Mouse (Mus musculus) C2C12 (cell line): ENCODE data around the gene Pigl. TPM values are rescaled to one million over a fixed set of nuclear protein-coding genes. Genes with fewer than 3 reads are reported as not detected.

ENCODE experiments used
- H3K27me3 ChIP-seq: one replicate; pipeline ENCODE4 v1.6.1; 2011; ENCODE audit not compliant: control insufficient read depth, insufficient read depth, insufficient read length
- H3K36me3 ChIP-seq: one replicate; pipeline ENCODE4 v1.6.1; 2011; ENCODE audit not compliant: control insufficient read depth, insufficient read depth
- H3K4me3 ChIP-seq: one replicate; pipeline ENCODE4 v1.5.1; 2011; ENCODE audit warnings: mild to moderate bottlenecking, control low read depth; ENCODE audit not compliant: poor library complexity, insufficient read depth, severe bottlenecking
- H3K79me2 ChIP-seq: one replicate; pipeline ENCODE4 v1.6.1; 2011; ENCODE audit not compliant: control insufficient read depth, insufficient read depth
- H3K79me3 ChIP-seq: one replicate; pipeline ENCODE4 v1.6.1; 2011; ENCODE audit warnings: low read depth, control low read depth
- H3ac ChIP-seq: one replicate; pipeline ENCODE3; 2011; ENCODE audit warnings: low read depth; ENCODE audit not compliant: control insufficient read depth, insufficient read length
- CEBPB ChIP-seq: IDR thresholded peaks from one replicate; pipeline ENCODE4 v1.6.1; 2011; ENCODE audit warnings: low read depth, mild to moderate bottlenecking, control low read depth, moderate library complexity
- CTCF ChIP-seq: IDR thresholded peaks from one replicate; pipeline ENCODE4 v1.5.1; 2011; ENCODE audit not compliant: control insufficient read depth, insufficient read depth, insufficient read length
- FOSL1 ChIP-seq: IDR thresholded peaks from one replicate; pipeline ENCODE4 v1.8.0; 2011; ENCODE audit warnings: mild to moderate bottlenecking, low read length; ENCODE audit not compliant: poor library complexity, insufficient read depth, severe bottlenecking
- MAX ChIP-seq: IDR thresholded peaks from one replicate; pipeline ENCODE4 v1.6.1; 2011; ENCODE audit warnings: mild to moderate bottlenecking, control low read depth
- MYOD1 ChIP-seq: IDR thresholded peaks from one replicate; pipeline ENCODE4 v1.6.1; 2011; ENCODE audit warnings: low read depth; ENCODE audit not compliant: control insufficient read depth, insufficient read length
- MYOG ChIP-seq: IDR thresholded peaks from one replicate; pipeline ENCODE4 v1.6.1; 2011; ENCODE audit not compliant: control insufficient read depth, insufficient read length; ENCODE audit errors: extremely low read depth
- USF1 ChIP-seq: IDR thresholded peaks from one replicate; pipeline ENCODE4 v1.6.1; 2011; ENCODE audit warnings: low read depth, mild to moderate bottlenecking, control low read depth, moderate library complexity
- polyA plus RNA-seq: library from polyadenylated mRNA; unstranded; fragments of >200 nt; fragmentation: generic; extraction: Trizol; gene quantifications from one replicate; pipeline ENCODE4 v1.2.1, GENCODE M21; 2012; ENCODE audit warnings: missing spikeins

Gene Pigl
- polyA plus RNA-seq, 1 experiment = 4.5 TPM

- Histone ChIP-seq H3K4me3 (no peak overlapping the region), H3ac (no peak overlapping the region), H3K79me2 (no peaks in the 10 kb centered on the region), H3K79me3 (no peaks in the 10 kb centered on the region), H3K36me3 (no peaks in the 10 kb centered on the region), H3K27me3 (no peaks in the 10 kb centered on the region)
- TF ChIP-seq MYOD1 = no peak
- no peak for TF ChIP-seq MYOG
- no peak for TF ChIP-seq USF1
- TF ChIP-seq MAX = no peak
- no peak for TF ChIP-seq CEBPB
- TF ChIP-seq CTCF = no peak
- no peak for TF ChIP-seq FOSL1
Observed at GRCm38 (mm10) chr11:62473516-62473915, 15.3 kb downstream of the Pigl start.

DNA sequence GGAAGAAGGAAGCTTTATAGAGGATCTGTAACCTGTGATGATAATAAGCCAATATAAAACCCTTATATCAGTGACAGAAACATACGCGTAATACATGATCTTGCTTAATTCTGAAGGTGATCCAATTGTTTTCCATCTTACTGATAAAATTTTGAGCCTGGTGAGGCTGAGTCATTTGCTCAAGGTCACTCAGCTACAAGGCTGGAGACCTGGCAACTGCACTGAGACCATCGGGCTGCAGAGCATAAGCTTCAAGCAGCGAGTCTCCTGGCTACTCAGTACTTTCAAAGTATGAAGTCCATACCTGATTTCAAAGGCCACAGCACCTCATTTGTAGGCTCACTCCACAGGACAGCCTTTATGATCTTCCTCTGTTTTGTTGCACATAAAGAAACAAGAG is 17.9 kb downstream of the Pigl start:
- TF ChIP-seq MYOG (no peak), FOSL1 (no peak), USF1 (no peak), CTCF (no peak), CEBPB (no peak), MYOD1 (no peak), MAX (no peak)
- Histone ChIP-seq H3K4me3 (no peak overlapping the region), H3ac (no peak overlapping the region), H3K79me3 (no peaks in the 10 kb centered on the region), H3K27me3 (no peaks in the 10 kb centered on the region), H3K79me2 (no peaks in the 10 kb centered on the region), H3K36me3 (no peaks in the 10 kb centered on the region)

DNA sequence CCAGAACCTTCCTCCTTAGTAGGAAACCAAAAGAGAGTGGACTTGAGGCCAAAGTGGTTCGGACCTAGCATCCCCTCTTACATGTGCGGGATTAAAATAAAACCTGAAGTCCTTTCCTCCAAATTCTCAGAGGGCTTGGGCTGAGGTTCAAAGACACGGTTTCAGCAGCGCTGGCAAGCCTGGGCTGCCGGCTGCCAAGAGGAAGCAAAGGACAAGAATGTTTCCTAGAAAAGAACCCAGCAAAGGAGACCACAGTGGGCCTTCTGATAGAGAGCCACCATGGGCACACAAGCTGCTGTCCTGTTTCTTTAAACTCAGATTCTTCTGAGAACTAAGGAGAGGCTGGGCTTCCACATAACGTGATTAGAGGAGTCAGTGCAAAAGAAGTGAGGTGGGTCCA is 20.7 kb downstream of the Pigl start:
- TF ChIP-seq MAX (no peak), FOSL1 (no peak), MYOG (no peak), CEBPB (no peak)
- Histone ChIP-seq H3ac (no peak overlapping the region), H3K27me3 (no peaks in the 10 kb centered on the region), H3K79me3 (no peaks in the 10 kb centered on the region), H3K36me3 (no peaks in the 10 kb centered on the region), H3K79me2 (no peaks in the 10 kb centered on the region), H3K4me3 (no peak overlapping the region)

DNA sequence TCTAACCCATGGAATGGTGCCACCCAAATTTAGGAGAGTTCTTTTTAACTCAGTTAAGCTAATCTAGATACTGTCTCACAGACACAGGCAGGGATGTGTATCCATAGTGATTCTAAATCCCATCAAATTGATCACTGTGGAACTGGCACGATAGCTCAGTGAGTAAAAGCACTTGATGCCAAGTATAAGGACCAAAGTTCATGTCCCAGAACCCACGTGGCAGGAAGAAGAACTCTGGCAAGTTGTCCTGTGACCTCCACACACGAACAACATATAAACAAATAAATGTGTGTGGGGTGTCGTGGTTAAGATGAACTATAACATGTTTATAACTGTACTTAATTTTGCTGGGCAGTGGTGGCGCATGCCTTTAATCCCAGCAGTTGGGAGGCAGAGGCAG is 21.3 kb downstream of the Pigl start:
- no peaks in the 10 kb centered on the region for H3K79me3 ChIP-seq
- no peaks in the 10 kb centered on the region for H3K36me3 ChIP-seq
- H3K4me3 ChIP-seq = no peak overlapping the region
- H3K27me3 ChIP-seq = no peaks in the 10 kb centered on the region
- no peak for TF ChIP-seq USF1
- no peak for TF ChIP-seq FOSL1
- no peak for TF ChIP-seq MYOD1
- no peak for TF ChIP-seq CTCF
- no peak for TF ChIP-seq MYOG
- TF ChIP-seq MAX = no peak
- no peak for TF ChIP-seq CEBPB
- H3ac ChIP-seq = no peak overlapping the region
- H3K79me2 ChIP-seq = no peaks in the 10 kb centered on the region

DNA sequence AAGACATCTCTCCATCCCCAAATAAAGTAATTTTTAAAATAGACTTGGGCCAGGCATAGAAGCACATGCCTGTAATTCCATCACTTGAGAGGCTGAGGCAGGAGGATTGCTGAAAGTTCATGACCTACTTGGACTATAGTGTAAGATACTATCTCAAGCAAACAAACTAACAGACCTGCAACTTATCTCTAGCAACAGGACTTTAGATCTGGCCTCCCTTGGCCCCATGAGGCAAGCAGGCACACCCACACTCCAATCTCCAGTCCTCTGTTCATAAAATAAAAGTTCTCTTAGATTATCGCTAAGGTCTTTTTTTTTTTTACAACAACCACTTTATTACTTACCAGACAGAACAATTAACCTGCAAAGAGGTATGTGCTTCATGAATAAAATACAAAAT is 28.7 kb downstream of the Pigl start:
- no peaks in the 10 kb centered on the region for H3K79me3 ChIP-seq

GRCm38 (mm10) chr11:62487540-62488350 is 29.5 kb downstream of the Pigl start:
- H3K79me3 ChIP-seq = no peaks in the 10 kb centered on the region
- TF ChIP-seq MYOD1 = no peak

More for the DNA sequence above, 28.7 kb downstream of the Pigl start:
- Histone ChIP-seq H3ac (no peak overlapping the region), H3K36me3 (no peaks in the 10 kb centered on the region), H3K79me2 (no peaks in the 10 kb centered on the region), H3K4me3 (no peak overlapping the region), H3K27me3 (no peaks in the 10 kb centered on the region)
- TF ChIP-seq CTCF (no peak), MYOG (no peak), CEBPB (no peak), USF1 (no peak), MAX (no peak), MYOD1 (no peak), FOSL1 (no peak)

More at GRCm38 (mm10) chr11:62487540-62488350, 29.5 kb downstream of the Pigl start:
- Histone ChIP-seq H3K36me3 (no peaks in the 10 kb centered on the region), H3K79me2 (no peaks in the 10 kb centered on the region), H3K4me3 (no peak overlapping the region), H3K27me3 (no peaks in the 10 kb centered on the region), H3ac (no peak overlapping the region)
